Mouse (Mus musculus) hindbrain, embryonic 14.5 days (tissue): ENCODE data around the gene Smim15. TPM values are rescaled to one million over a fixed set of nuclear protein-coding genes. Genes with fewer than 3 reads are reported as not detected.

ENCODE experiments used
- ATAC-seq: fragments of 200-750 bp; cut with Nextera tagmentation; 2 replicates; pipeline ENCODE4 v1.8.0; 2017; ENCODE audit warnings: moderate number of reproducible peaks, mild to moderate bottlenecking, moderate TSS enrichment, moderate library complexity; ENCODE audit not compliant: low FRiP score
- DNase-seq: peaks from one replicate; pipeline ENCODE4 v3.0.0-alpha.2; 2015; ENCODE audit warnings: low spot score
- H3K27ac ChIP-seq: fragments of 300-500 bp; sonication (generic); 2 replicates; pipeline ENCODE4 v1.5.1; 2014; ENCODE audit warnings: mild to moderate bottlenecking, moderate library complexity
- H3K27me3 ChIP-seq: fragments of 300-500 bp; sonication (generic); 2 replicates; pipeline ENCODE4 v1.6.1; 2014; ENCODE audit warnings: mild to moderate bottlenecking, low read length, mixed read lengths; ENCODE audit not compliant: control insufficient read depth, insufficient read depth
- H3K36me3 ChIP-seq: fragments of 300-500 bp; sonication (generic); replicated peaks from 2 replicates; pipeline ENCODE4 v1.6.1; 2014; ENCODE audit not compliant: control insufficient read depth, insufficient read depth
- H3K4me1 ChIP-seq: fragments of 300-500 bp; sonication (generic); replicated peaks from 2 replicates; pipeline ENCODE4 v1.6.1; 2014; ENCODE audit warnings: antibody characterized with exemption, low read length, mixed read lengths; ENCODE audit not compliant: control insufficient read depth, insufficient read depth
- H3K4me2 ChIP-seq: fragments of 300-500 bp; sonication (generic); replicated peaks from 2 replicates; pipeline ENCODE4 v1.6.1; 2014; ENCODE audit warnings: mild to moderate bottlenecking, moderate library complexity
- H3K4me3 ChIP-seq: fragments of 300-500 bp; sonication (generic); replicated peaks from 2 replicates; pipeline ENCODE4 v1.5.1; 2014; ENCODE audit warnings: mild to moderate bottlenecking, low read length
- H3K9ac ChIP-seq: fragments of 300-500 bp; sonication (generic); 2 replicates; pipeline ENCODE4 v1.6.1; 2014
- H3K9me3 ChIP-seq: fragments of 300-500 bp; sonication (generic); 2 replicates; pipeline ENCODE4 v1.6.1; 2016; ENCODE audit warnings: low read length; ENCODE audit not compliant: control insufficient read depth
- WGBS: fragments of 180-500 bp; shearing (Covaris S2); extraction: QIAGEN DNeasy Blood & Tissue Kit; methylation state at CpG from one replicate; pipeline ENCODE4 v1.1.7; 2014; 5-methylcytosine and 5-hydroxymethylcytosine counted together
- polyA plus RNA-seq: library from polyadenylated mRNA; unstranded; fragments of >200 nt; fragmentation: Nextera tagmentation; extraction: Ambion mirVana; gene quantifications from 2 replicates; pipeline ENCODE4 v1.2.1, GENCODE M21; 2014

Smim15 gene
- polyA plus RNA-seq, 1 experiment from 2014 or later: 33.6 TPM

DNA sequence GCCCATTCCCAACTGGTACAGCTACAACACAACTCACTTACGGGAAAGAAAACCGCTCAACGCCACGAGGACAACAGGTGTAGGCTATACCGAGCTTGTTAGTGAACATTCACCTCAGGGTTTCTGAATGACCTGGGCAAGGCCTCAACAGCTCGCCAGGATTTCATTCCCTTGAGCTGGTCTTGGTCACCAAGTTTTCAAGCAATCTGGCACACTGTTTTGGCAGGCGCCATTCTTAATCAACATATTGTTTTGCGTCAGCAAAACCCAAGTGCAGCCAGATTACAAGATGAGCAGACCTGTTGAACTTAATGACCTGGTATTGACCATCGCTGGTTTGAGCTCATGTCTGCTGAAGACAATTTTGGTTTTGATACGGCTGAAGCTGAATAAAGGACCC lies 25.9 kb downstream of the Smim15 start:
- Histone ChIP-seq H3K9ac (no peak overlapping the region), H3K4me3 (no peak overlapping the region), H3K36me3 (no peaks in the 10 kb centered on the region), H3K4me2 (no peak overlapping the region), H3K4me1 (no peaks in the 10 kb centered on the region), H3K9me3 (no peaks in the 10 kb centered on the region), H3K27me3 (no peaks in the 10 kb centered on the region), H3K27ac (no peak overlapping the region)
- DNase-seq: no peak
- whole genome bisulfite sequencing: 96% methylated on average over 10 of the region's 10 CpGs
- ATAC-seq: no peak

DNA sequence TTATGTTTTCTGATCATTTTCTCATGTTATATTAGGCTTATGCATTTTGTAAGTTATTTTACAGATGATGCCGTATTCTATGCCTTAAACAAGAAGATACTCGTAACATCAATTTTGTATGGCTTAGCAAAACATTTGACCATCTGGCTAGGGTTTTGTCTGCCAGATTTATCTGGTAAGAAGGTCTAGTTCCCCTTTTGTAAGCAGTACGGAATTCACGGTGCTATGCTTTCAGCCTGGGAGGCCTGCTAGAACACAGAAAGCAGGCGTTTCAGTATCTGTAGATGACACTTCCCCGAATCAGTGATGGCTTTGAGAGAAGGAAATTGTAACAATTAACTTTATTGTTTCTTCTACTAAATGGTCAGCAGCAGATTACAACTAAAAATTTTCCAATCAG lies 33.2 kb downstream of the Smim15 start:
- Histone ChIP-seq H3K27ac (no peak overlapping the region), H3K4me3 (no peak overlapping the region), H3K36me3 (no peaks in the 10 kb centered on the region), H3K27me3 (no peaks in the 10 kb centered on the region), H3K4me1 (no peaks in the 10 kb centered on the region), H3K9ac (no peak overlapping the region), H3K4me2 (no peak overlapping the region), H3K9me3 (no peaks in the 10 kb centered on the region)
- ATAC-seq (no peak), DNase-seq (no peak)
- 83% methylated on average over 6 of the region's 6 CpGs for WGBS

DNA sequence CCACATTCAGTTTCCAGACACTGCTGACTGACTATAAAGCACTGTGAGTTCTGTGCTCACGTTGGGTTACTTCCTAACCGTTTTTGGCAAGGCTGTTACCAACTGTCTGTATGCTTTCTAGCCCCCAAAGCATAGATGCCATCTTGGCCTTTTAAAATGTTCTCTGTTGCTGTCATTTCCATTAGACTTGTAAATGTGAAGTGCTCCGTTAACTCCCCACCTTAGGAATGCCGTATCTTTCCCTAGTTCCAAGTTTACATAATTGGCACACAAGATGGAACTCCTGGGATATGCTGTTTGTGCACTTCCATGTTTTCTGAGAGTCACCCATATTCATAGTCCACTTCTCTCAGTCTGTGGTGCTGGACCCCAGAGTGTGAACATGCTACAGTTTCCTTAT lies 33.7 kb downstream of the Smim15 start:
- no peaks in the 10 kb centered on the region for H3K4me1 ChIP-seq
- no peak overlapping the region for H3K27ac ChIP-seq
- ATAC-seq (no peak), DNase-seq (no peak)
- no peaks in the 10 kb centered on the region for H3K9me3 ChIP-seq
- 89% methylated on average over 4 of the region's 4 CpGs for WGBS
- no peak overlapping the region for H3K9ac ChIP-seq
- H3K4me2 ChIP-seq: no peak overlapping the region
- H3K4me3 ChIP-seq: no peak overlapping the region
- H3K27me3 ChIP-seq: no peaks in the 10 kb centered on the region
- H3K36me3 ChIP-seq: no peaks in the 10 kb centered on the region

DNA sequence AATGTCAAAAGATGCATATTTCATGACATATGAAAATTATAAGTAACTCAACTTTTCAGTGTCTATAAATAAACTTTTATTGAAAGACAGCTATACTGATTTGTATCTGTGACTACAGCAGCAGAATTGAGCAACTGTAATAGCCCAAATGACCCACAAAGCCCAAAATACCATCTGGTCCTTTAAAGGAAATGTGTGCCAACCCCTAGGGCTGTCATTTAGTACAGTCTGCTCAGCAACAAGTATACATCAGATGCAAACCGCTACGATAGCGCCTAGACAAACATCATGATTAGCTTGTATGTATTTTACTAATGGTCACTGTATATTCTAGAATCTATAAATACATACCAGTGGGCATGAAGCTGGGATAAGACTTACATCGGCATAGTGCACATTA lies 39.8 kb downstream of the Smim15 start:
- H3K27ac ChIP-seq: no peak overlapping the region
- H3K4me1 ChIP-seq: no peaks in the 10 kb centered on the region
- DNase-seq (no peak), ATAC-seq (no peak)
- H3K36me3 ChIP-seq: no peaks in the 10 kb centered on the region
- no peak overlapping the region for H3K4me3 ChIP-seq
- 91% methylated on average over 4 of the region's 4 CpGs for WGBS
- H3K9me3 ChIP-seq: no peaks in the 10 kb centered on the region
- H3K27me3 ChIP-seq: no peaks in the 10 kb centered on the region
- no peak overlapping the region for H3K4me2 ChIP-seq
- no peak overlapping the region for H3K9ac ChIP-seq

DNA sequence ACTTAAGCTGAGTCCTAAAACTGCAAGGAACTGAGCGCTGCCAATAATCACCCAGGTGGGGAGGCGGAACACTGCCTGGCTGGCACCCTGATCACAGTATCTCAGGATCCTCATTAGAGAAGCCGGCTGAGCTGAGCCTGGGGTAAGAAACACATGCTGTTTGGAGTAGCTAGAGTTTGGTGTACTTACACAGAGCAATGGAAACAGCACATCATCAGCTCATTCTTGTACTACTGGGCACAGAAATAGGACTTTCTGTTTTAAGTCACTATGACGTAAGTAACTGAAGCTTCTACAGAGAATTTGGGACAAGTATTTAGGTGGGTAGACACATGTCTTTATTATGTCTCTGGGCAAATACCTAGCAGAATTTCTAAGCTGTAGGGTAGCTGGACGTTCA lies 41.8 kb downstream of the Smim15 start:
- no peak for ATAC-seq
- WGBS: 92% methylated on average over 5 of the region's 5 CpGs

DNA sequence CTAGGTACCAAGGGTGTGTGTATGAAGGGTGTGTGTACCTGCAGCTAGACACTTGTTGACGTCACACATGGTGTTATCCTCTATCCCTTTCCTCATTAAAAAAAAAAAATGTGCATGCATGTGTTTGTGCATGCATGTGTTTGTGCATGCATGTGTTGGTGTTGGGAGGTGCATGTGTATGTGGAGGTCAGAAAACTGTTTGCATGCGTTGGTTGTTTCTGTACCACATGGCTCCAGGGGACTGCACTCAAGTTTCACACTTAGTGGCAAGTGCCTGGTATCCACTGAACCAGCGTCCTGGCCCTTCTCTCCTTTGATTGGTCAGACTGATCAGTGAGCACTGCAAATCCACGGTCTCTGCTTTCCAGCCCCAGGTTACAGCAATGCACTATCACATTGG lies 42.5 kb downstream of the Smim15 start:
- Histone ChIP-seq H3K4me3 (no peak overlapping the region), H3K4me2 (no peak overlapping the region), H3K36me3 (no peaks in the 10 kb centered on the region), H3K27me3 (no peaks in the 10 kb centered on the region), H3K9me3 (no peaks in the 10 kb centered on the region), H3K4me1 (no peaks in the 10 kb centered on the region), H3K27ac (no peak overlapping the region), H3K9ac (no peak overlapping the region)
- WGBS: 75% methylated on average over 4 of the region's 4 CpGs
- no peak for DNase-seq
- ATAC-seq: no peak

More for the DNA sequence above, 41.8 kb downstream of the Smim15 start:
- DNase-seq: no peak
- no peak overlapping the region for H3K9ac ChIP-seq
- H3K27ac ChIP-seq: no peak overlapping the region
- no peak overlapping the region for H3K4me3 ChIP-seq
- H3K27me3 ChIP-seq: no peaks in the 10 kb centered on the region
- H3K4me1 ChIP-seq: no peaks in the 10 kb centered on the region
- no peaks in the 10 kb centered on the region for H3K36me3 ChIP-seq
- no peak overlapping the region for H3K4me2 ChIP-seq
- no peaks in the 10 kb centered on the region for H3K9me3 ChIP-seq

DNA sequence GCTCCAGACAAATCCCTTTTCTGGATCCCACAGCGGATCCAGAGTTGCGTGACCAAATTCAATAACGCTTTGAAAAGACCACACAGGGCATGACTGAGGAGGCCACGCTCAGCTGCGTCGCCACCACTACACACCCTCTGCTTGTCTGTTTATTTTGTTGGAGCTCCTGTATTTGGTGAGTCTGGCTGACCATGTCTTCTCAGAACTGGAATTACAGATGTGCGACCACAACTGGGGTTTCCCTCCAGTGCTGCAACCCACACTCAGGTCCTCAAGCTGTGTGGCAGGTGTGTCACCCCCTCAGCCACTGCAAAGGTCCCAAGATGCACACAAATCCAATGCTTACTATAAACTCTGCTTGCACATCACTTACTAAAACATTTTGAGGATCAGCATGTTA lies 48.0 kb downstream of the Smim15 start:
- no peak for ATAC-seq
- WGBS: 76% methylated on average over 7 of the region's 7 CpGs

DNA sequence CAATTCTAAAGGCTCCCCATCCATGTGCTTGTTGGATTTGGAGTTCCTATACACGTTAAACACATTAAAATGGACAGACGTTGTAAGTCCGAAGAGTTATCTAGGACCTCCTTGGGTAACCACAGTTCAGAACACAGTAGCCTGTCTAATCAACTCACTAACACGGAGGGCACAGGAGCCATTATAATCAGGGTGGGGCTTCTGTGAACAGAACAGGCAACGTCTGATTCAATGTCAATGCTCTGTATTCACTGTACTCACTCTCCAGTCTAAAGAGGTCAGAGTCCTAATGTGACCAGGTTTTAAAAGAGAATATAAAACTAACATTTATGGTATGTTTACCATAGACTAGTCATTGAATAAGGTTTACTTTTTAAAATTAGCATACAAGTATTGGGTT lies 50.4 kb downstream of the Smim15 start:
- H3K9ac ChIP-seq: no peak overlapping the region
- no peaks in the 10 kb centered on the region for H3K27me3 ChIP-seq
- no peak overlapping the region for H3K4me2 ChIP-seq
- H3K9me3 ChIP-seq: no peaks in the 10 kb centered on the region
- no peak overlapping the region for H3K4me3 ChIP-seq
- ATAC-seq (no peak), DNase-seq (no peak)
- WGBS: 96% methylated on average over 5 of the region's 5 CpGs
- H3K27ac ChIP-seq: no peak overlapping the region
- H3K36me3 ChIP-seq: no peaks in the 10 kb centered on the region
- H3K4me1 ChIP-seq: no peaks in the 10 kb centered on the region

More for the DNA sequence above, 48.0 kb downstream of the Smim15 start:
- Histone ChIP-seq H3K9me3 (no peaks in the 10 kb centered on the region), H3K4me3 (no peak overlapping the region), H3K36me3 (no peaks in the 10 kb centered on the region), H3K4me1 (no peaks in the 10 kb centered on the region), H3K27ac (no peak overlapping the region), H3K27me3 (no peaks in the 10 kb centered on the region), H3K4me2 (no peak overlapping the region), H3K9ac (no peak overlapping the region)
- DNase-seq: no peak

DNA sequence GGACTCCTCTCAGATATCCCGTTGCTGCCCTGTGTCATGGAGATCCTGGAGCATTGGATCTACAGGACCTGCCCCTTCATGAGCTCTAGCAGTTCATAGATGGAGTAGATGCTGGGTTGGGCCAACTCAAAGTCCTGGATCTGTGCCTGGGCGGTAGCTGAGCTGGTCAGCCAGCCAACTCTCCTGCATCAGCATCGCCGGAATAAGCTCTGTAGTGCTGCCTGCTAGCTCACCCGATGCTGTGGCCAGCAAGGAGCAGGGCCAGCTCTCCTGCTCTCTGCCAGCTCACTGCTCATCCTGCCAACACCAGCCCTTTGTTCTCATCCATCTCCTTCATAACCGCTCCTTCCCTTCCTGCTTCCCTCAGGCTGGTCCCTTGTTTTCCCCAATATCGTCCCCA lies 51.4 kb downstream of the Smim15 start:
- no peak overlapping the region for H3K4me3 ChIP-seq
- WGBS: 82% methylated on average over 7 of the region's 7 CpGs
- no peaks in the 10 kb centered on the region for H3K4me1 ChIP-seq
- no peak overlapping the region for H3K4me2 ChIP-seq
- no peaks in the 10 kb centered on the region for H3K9me3 ChIP-seq
- no peak overlapping the region for H3K27ac ChIP-seq
- no peaks in the 10 kb centered on the region for H3K27me3 ChIP-seq
- H3K36me3 ChIP-seq: no peaks in the 10 kb centered on the region
- no peak overlapping the region for H3K9ac ChIP-seq
- DNase-seq (peak; percentile 35), ATAC-seq (0 out of 2 replicates have a peak, but pooled peaks have one; percentile 65)

DNA sequence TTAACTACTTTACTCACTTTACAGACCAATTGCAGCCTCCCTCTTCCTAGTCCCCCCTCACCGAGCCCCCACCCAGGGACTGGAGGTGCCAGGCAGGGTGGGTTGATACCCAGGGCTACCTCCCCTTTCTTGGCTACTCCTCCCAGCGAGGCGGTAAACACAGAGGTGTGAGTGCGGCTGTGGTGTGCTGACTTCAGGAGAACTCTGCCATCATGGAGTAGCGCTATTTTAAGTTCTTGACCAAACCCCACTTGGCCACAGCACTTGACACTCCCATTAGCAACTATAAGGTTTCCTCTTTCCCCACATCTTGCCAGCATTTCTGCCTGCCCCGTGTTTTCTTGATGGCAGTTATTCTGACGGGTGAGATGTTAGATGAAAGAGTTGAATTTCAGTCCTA lies 52.2 kb downstream of the Smim15 start:
- Histone ChIP-seq H3K36me3 (no peaks in the 10 kb centered on the region), H3K9me3 (no peaks in the 10 kb centered on the region), H3K9ac (no peak overlapping the region), H3K27ac (no peak overlapping the region), H3K4me3 (no peak overlapping the region), H3K27me3 (no peaks in the 10 kb centered on the region), H3K4me1 (no peaks in the 10 kb centered on the region), H3K4me2 (no peak overlapping the region)
- DNase-seq: no peak
- 92% methylated on average over 7 of the region's 7 CpGs for WGBS
- ATAC-seq: no peak
